In the genomic region with DNA sequence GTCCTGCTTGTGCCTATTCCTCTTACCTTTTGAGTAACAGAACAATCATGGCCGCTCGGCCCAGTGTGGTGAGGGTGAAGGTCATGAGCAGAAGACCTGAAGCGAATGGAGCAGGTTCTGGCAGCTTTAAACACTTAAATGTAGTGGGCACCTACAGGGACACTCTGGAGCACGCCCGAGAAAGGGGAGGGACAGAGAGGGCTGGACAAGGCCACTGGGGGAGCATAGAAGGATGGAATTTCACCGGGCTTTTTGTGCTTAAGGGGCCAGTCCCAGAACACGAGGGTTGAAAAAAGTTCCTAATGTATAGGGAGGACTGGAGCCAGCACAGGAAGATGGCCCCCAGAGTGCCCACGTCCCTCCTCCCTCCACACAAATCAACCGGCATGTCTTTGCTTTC, we compare ENCODE assay signal across 29 mouse cellular contexts. TPM values are rescaled to one million over a fixed set of nuclear protein-coding genes. Genes with fewer than 3 reads are reported as not detected.
DNase-seq lines count a peak whose midpoint lies in the region; ATAC-seq lines count a peak whose summit lies in the region.
"Had no signal": no experiment of that assay in that cellular context is flagged by ENCODE, and none has a peak within 500 bp of the region (broad histone marks: within the 10 kb centered on the region; RNA-seq: fewer than 3 reads in every experiment).

No protein-coding gene starts in this region.

- H3K4me2 ChIP-seq in kidney, embryonic 15.5 days: no peak overlapping the region
- no peak overlapping the region for H3K4me2 ChIP-seq in midbrain, embryonic 11.5 days
- no peak overlapping the region for H3K4me2 ChIP-seq in midbrain, embryonic 13.5 days (replicated peaks)
- H3K4me2 ChIP-seq: embryonic facial prominence, embryonic 12.5 days; embryonic facial prominence, embryonic 15.5 days; forebrain, embryonic 12.5 days; heart, embryonic 13.5 days; hindbrain, embryonic 14.5 days had no signal

- no peak overlapping the region for H3K4me3 ChIP-seq in kidney, embryonic 15.5 days (replicated peaks)
- no peak overlapping the region for H3K4me3 ChIP-seq in midbrain, embryonic 11.5 days (ENCODE audit: low read depth, low read length)
- H3K4me3 ChIP-seq in midbrain, embryonic 13.5 days (replicated peaks): no peak overlapping the region
- H3K4me3 ChIP-seq: embryonic facial prominence, embryonic 12.5 days; embryonic facial prominence, embryonic 15.5 days; forebrain, embryonic 12.5 days; heart, adult 2 months; heart, embryonic 10.5 days; heart, embryonic 13.5 days had no signal

- 63% methylated on average over 9 of the region's 9 CpGs for WGBS in kidney, embryonic 15.5 days
- 80% methylated on average over 9 of the region's 9 CpGs for WGBS in midbrain, embryonic 11.5 days
- WGBS in midbrain, embryonic 13.5 days: 80% methylated on average over 9 of the region's 9 CpGs

- DNase-seq in adrenal gland, postnatal 36 days: peak; percentile 27 to 29
- DNase-seq in adrenal gland, postnatal 25 days: no peak
- no peak for DNase-seq in kidney, adult 11 months
- DNase-seq in midbrain, embryonic 11.5 days (ENCODE audit: low spot score, missing footprints): peak; percentile 67
- DNase-seq: adrenal gland, adult 8-10 months; B cell, adult 2 months; cerebellum, adult 11 months; cerebellum, adult 2 months; cerebellum, adult 9-11 months; cerebellum, postnatal 25 days; gastrocnemius, postnatal 10 days; gastrocnemius, postnatal 36 days; heart, adult 2 months; heart, postnatal 14 days; heart, postnatal 4 days had no signal

- ATAC-seq in kidney, embryonic 15.5 days (replicated peaks; ENCODE audit: low FRiP score): peak; percentile 40; the same call in 1 of the 2 replicates
- ATAC-seq in midbrain, embryonic 11.5 days (ENCODE audit: low FRiP score): no peak
- ATAC-seq in midbrain, embryonic 13.5 days: no peak
- ATAC-seq: forebrain, embryonic 16.5 days; hindbrain, postnatal 0 days; inflammation-experienced regulatory T-cells, adult 6 months; Patski had no signal

- H3K4me1 ChIP-seq in kidney, embryonic 15.5 days: peaks cover 4% of the 10 kb centered on the region; the same call in 1 of the 2 replicates
- no peaks in the 10 kb centered on the region for H3K4me1 ChIP-seq in midbrain, embryonic 11.5 days (ENCODE audit: control insufficient read depth, insufficient read depth, low read length)
- no peaks in the 10 kb centered on the region for H3K4me1 ChIP-seq in midbrain, embryonic 13.5 days (replicated peaks)
- H3K4me1 ChIP-seq: embryonic facial prominence, embryonic 15.5 days; heart, embryonic 13.5 days had no signal

- H3K27me3 ChIP-seq in kidney, embryonic 15.5 days: peaks cover 9% of the 10 kb centered on the region; the same call in 1 of the 2 replicates
- no peaks in the 10 kb centered on the region for H3K27me3 ChIP-seq in midbrain, embryonic 11.5 days (ENCODE audit: control insufficient read depth, insufficient read depth, low read length)
- peaks cover 6% of the 10 kb centered on the region for H3K27me3 ChIP-seq in midbrain, embryonic 13.5 days
- H3K27me3 ChIP-seq: CH12.LX; embryonic facial prominence, embryonic 15.5 days; heart, embryonic 13.5 days had no signal

- H3K36me3 ChIP-seq in kidney, embryonic 15.5 days: peaks cover 15% of the 10 kb centered on the region
- H3K36me3 ChIP-seq in midbrain, embryonic 11.5 days (ENCODE audit: control insufficient read depth, insufficient read depth, low read length): no peaks in the 10 kb centered on the region
- peaks cover 9% of the 10 kb centered on the region for H3K36me3 ChIP-seq in midbrain, embryonic 13.5 days
- H3K36me3 ChIP-seq: embryonic facial prominence, embryonic 15.5 days; G1E had no signal

- no peak overlapping the region for H3K27ac ChIP-seq in kidney, embryonic 15.5 days
- no peak overlapping the region for H3K27ac ChIP-seq in midbrain, embryonic 11.5 days (ENCODE audit: low read depth, low read length)
- no peak overlapping the region for H3K27ac ChIP-seq in midbrain, embryonic 13.5 days
- H3K27ac ChIP-seq: embryonic facial prominence, embryonic 12.5 days; embryonic facial prominence, embryonic 15.5 days; forebrain, embryonic 12.5 days; heart, adult 2 months; heart, embryonic 10.5 days; heart, embryonic 13.5 days; hindbrain, embryonic 14.5 days; hindbrain, postnatal 0 days had no signal

- no peak overlapping the region for H3K9ac ChIP-seq in kidney, embryonic 15.5 days
- no peak overlapping the region for H3K9ac ChIP-seq in midbrain, embryonic 11.5 days (ENCODE audit: low read length)
- H3K9ac ChIP-seq in midbrain, embryonic 13.5 days (replicated peaks): no peak overlapping the region
- H3K9ac ChIP-seq: embryonic facial prominence, embryonic 12.5 days; embryonic facial prominence, embryonic 15.5 days; forebrain, embryonic 12.5 days; heart, embryonic 13.5 days; hindbrain, embryonic 14.5 days had no signal

- H3K9me3 ChIP-seq in kidney, embryonic 15.5 days (replicated peaks): no peaks in the 10 kb centered on the region
- H3K9me3 ChIP-seq in midbrain, embryonic 11.5 days (ENCODE audit: control insufficient read depth, low read length): no peaks in the 10 kb centered on the region
- H3K9me3 ChIP-seq in midbrain, embryonic 13.5 days: no peaks in the 10 kb centered on the region
- H3K9me3 ChIP-seq: embryonic facial prominence, embryonic 12.5 days; embryonic facial prominence, embryonic 15.5 days; forebrain, embryonic 12.5 days; heart, embryonic 10.5 days; heart, embryonic 13.5 days had no signal

RNA-seq across cellular contexts. Expression of a gene that starts 8.9 kb away (rescaled TPM):
- 1 to 10 TPM; 1.1 to 1.4 TPM for total RNA-seq in adrenal gland, postnatal 36 days (2021)
- 1.5 and 2.1 TPM in 2 replicates for total RNA-seq in adrenal gland, postnatal 25 days (2021)
- polyA plus RNA-seq in kidney, embryonic 15.5 days (2015; fragmentation: Nextera tagmentation; extraction: Ambion mirVana): 15.3 and 16.0 TPM in 2 replicates
- polyA plus RNA-seq in midbrain, embryonic 11.5 days (2014; fragmentation: Nextera tagmentation; extraction: Ambion mirVana): 11.2 and 12.0 TPM in 2 replicates
- polyA plus RNA-seq in midbrain, embryonic 13.5 days (2015; fragmentation: Nextera tagmentation; extraction: Ambion mirVana): 2.1 and 6.2 TPM in 2 replicates
- polyA plus RNA-seq: inflammation-experienced regulatory T-cells, adult 6 months; Patski had no signal

RNA-seq across cellular contexts. Expression of a gene that starts 36.2 kb away (rescaled TPM):
- total RNA-seq in adrenal gland, postnatal 36 days (2021): 10 to 100 TPM; 66.3 to 74.2 TPM
- total RNA-seq in adrenal gland, postnatal 25 days (2021): 64.0 and 73.2 TPM in 2 replicates
- 33.9 and 36.0 TPM in 2 replicates for polyA plus RNA-seq in kidney, embryonic 15.5 days (2015; fragmentation: Nextera tagmentation; extraction: Ambion mirVana)
- 33.3 and 33.7 TPM in 2 replicates for polyA plus RNA-seq in midbrain, embryonic 11.5 days (2014; fragmentation: Nextera tagmentation; extraction: Ambion mirVana)
- polyA plus RNA-seq in midbrain, embryonic 13.5 days (2015; fragmentation: Nextera tagmentation; extraction: Ambion mirVana): 36.4 and 41.9 TPM in 2 replicates

Comparison
In these comparisons a context has a peak if more than half of its experiments do, and no peak if none do; other contexts are left out.
1. DNase-seq: peak in adrenal gland, postnatal 36 days (2 of 2) and midbrain, embryonic 11.5 days (single experiment); none in adrenal gland, postnatal 25 days (single experiment) and kidney, adult 11 months (single experiment).